Mouse (Mus musculus): ENCODE measurements around the gene Prep.

- TF ChIP-seq CTCF (IDR thresholded peaks at IDR 0.05; ENCODE audit: extremely low read depth, insufficient read depth, low read length): no peak
- TF ChIP-seq POLR2A (IDR thresholded peaks at IDR 0.05; ENCODE audit: extremely low read depth, insufficient read depth, low read length): no peak
Observed at GRCm38 (mm10) chr10:45025184-45025583, 41.8 kb upstream of the Prep start.
